Mouse (Mus musculus) liver, embryonic 16.5 days (tissue): ENCODE measurements at regions not wholly inside any gene's neighbourhood (a gene's known extent, or its start where the extent isn't known, plus 50 kb on each side); places are given as distances from the start of the nearest gene placed in this dataset.
"Not testable (repeated sequence)": the region's sequence is repeated elsewhere in the genome, so short reads cannot be mapped to it uniquely, and the experiment has no call there.

Source experiments
- ATAC-seq: fragments of 200-750 bp; cut with Nextera tagmentation; 2 replicates; pipeline ENCODE4 v1.8.0; 2017; ENCODE audit warnings: low read depth, mild to moderate bottlenecking, moderate number of reproducible peaks, moderate library complexity
- H3K27ac ChIP-seq: fragments of 300-500 bp; sonication (generic); 2 replicates; pipeline ENCODE4 v1.5.1; 2014; ENCODE audit warnings: mild to moderate bottlenecking, low read length
- H3K27me3 ChIP-seq: fragments of 300-500 bp; sonication (generic); 2 replicates; pipeline ENCODE4 v1.6.1; 2014; ENCODE audit warnings: low read depth, low read length, mixed read lengths; ENCODE audit not compliant: control insufficient read depth, insufficient read depth
- H3K36me3 ChIP-seq: fragments of 300-500 bp; sonication (generic); 2 replicates; pipeline ENCODE4 v1.6.1; 2014; ENCODE audit warnings: mild to moderate bottlenecking; ENCODE audit not compliant: control insufficient read depth, insufficient read depth
- H3K4me1 ChIP-seq: fragments of 300-500 bp; sonication (generic); 2 replicates; pipeline ENCODE4 v1.6.1; 2014; ENCODE audit warnings: low read depth, low read length, mixed read lengths; ENCODE audit not compliant: control insufficient read depth
- H3K4me2 ChIP-seq: fragments of 300-500 bp; sonication (generic); 2 replicates; pipeline ENCODE4 v1.6.1; 2014; ENCODE audit warnings: low read depth, low read length, mixed read lengths
- H3K4me3 ChIP-seq: fragments of 300-500 bp; sonication (generic); 2 replicates; pipeline ENCODE4 v1.5.1; 2014; ENCODE audit warnings: low read depth, mild to moderate bottlenecking, low read length
- H3K9ac ChIP-seq: fragments of 300-500 bp; sonication (generic); 2 replicates; pipeline ENCODE4 v1.6.1; 2014; ENCODE audit warnings: low read depth, low read length
- H3K9me3 ChIP-seq: fragments of 300-500 bp; sonication (generic); replicated peaks from 2 replicates; pipeline ENCODE4 v1.6.1; 2016; ENCODE audit warnings: low read length; ENCODE audit not compliant: control insufficient read depth
- WGBS: fragments of 180-500 bp; shearing (Covaris S2); extraction: QIAGEN DNeasy Blood & Tissue Kit; methylation state at CpG from one replicate; pipeline ENCODE4 v1.1.7; 2014; ENCODE audit not compliant: insufficient replicate concordance; 5-methylcytosine and 5-hydroxymethylcytosine counted together

GRCm38 (mm10) chr15:5877749-5878148 lies 421.8 kb upstream of the Dab2 start:
- Histone ChIP-seq H3K4me3 (no peak overlapping the region), H3K9ac (no peak overlapping the region), H3K36me3 (no peaks in the 10 kb centered on the region), H3K27me3 (no peaks in the 10 kb centered on the region), H3K4me2 (no peak overlapping the region), H3K9me3 (no peaks in the 10 kb centered on the region), H3K4me1 (no peaks in the 10 kb centered on the region), H3K27ac (no peak overlapping the region)
- ATAC-seq = no peak
- 56% methylated on average over 5 of the region's 5 CpGs for WGBS

- 61% methylated on average over 3 of the region's 3 CpGs for WGBS
- Histone ChIP-seq H3K4me1 (no peaks in the 10 kb centered on the region), H3K4me3 (no peak overlapping the region), H3K9ac (no peak overlapping the region), H3K27ac (no peak overlapping the region), H3K9me3 (no peaks in the 10 kb centered on the region), H3K27me3 (no peaks in the 10 kb centered on the region), H3K4me2 (no peak overlapping the region), H3K36me3 (no peaks in the 10 kb centered on the region)
- no peak for ATAC-seq
These were observed 408.4 kb upstream of the Dab2 start for GRCm38 (mm10) chr15:5891188-5891587.

- H3K27ac ChIP-seq = no peak overlapping the region
- H3K9me3 ChIP-seq = no peaks in the 10 kb centered on the region
- H3K4me1 ChIP-seq = no peaks in the 10 kb centered on the region
- H3K36me3 ChIP-seq = no peaks in the 10 kb centered on the region
- WGBS = 46% methylated on average over 3 of the region's 3 CpGs
- no peak overlapping the region for H3K4me3 ChIP-seq
- no peak overlapping the region for H3K9ac ChIP-seq
- no peak overlapping the region for H3K4me2 ChIP-seq
- no peaks in the 10 kb centered on the region for H3K27me3 ChIP-seq
- no peak for ATAC-seq
These were observed 407.6 kb upstream of the Dab2 start for GRCm38 (mm10) chr15:5892034-5892433.

- not testable (repeated sequence) for H3K9ac ChIP-seq, H3K4me1 ChIP-seq, H3K4me3 ChIP-seq, H3K27ac ChIP-seq, H3K4me2 ChIP-seq, H3K9me3 ChIP-seq, H3K36me3 ChIP-seq, ATAC-seq, H3K27me3 ChIP-seq
- 73% methylated on average over 5 of the region's 5 CpGs for WGBS
These were observed 403.7 kb upstream of the Dab2 start for GRCm38 (mm10) chr15:5895688-5896470.

GRCm38 (mm10) chr15:5915261-5915660 lies 384.3 kb upstream of the Dab2 start:
- ATAC-seq = no peak
- Histone ChIP-seq H3K4me1 (no peaks in the 10 kb centered on the region), H3K4me3 (no peak overlapping the region), H3K27me3 (no peaks in the 10 kb centered on the region), H3K36me3 (no peaks in the 10 kb centered on the region), H3K9ac (no peak overlapping the region), H3K4me2 (no peak overlapping the region), H3K27ac (no peak overlapping the region), H3K9me3 (no peaks in the 10 kb centered on the region)
- WGBS = 6% methylated on average over 2 of the region's 2 CpGs

GRCm38 (mm10) chr15:5920058-5920457 lies 379.5 kb upstream of the Dab2 start:
- WGBS = 41% methylated on average over 4 of the region's 4 CpGs
- H3K27me3 ChIP-seq = no peaks in the 10 kb centered on the region
- no peaks in the 10 kb centered on the region for H3K4me1 ChIP-seq
- H3K4me2 ChIP-seq = no peak overlapping the region
- H3K4me3 ChIP-seq = no peak overlapping the region
- H3K36me3 ChIP-seq = no peaks in the 10 kb centered on the region
- no peaks in the 10 kb centered on the region for H3K9me3 ChIP-seq
- H3K27ac ChIP-seq = no peak overlapping the region
- no peak for ATAC-seq
- no peak overlapping the region for H3K9ac ChIP-seq

GRCm38 (mm10) chr15:5927768-5928167 lies 371.8 kb upstream of the Dab2 start:
- H3K36me3 ChIP-seq = no peaks in the 10 kb centered on the region
- no peaks in the 10 kb centered on the region for H3K9me3 ChIP-seq
- WGBS = 47% methylated on average over 3 of the region's 3 CpGs
- no peaks in the 10 kb centered on the region for H3K4me1 ChIP-seq
- H3K27me3 ChIP-seq = no peaks in the 10 kb centered on the region
- no peak overlapping the region for H3K4me2 ChIP-seq
- ATAC-seq = no peak
- H3K27ac ChIP-seq = no peak overlapping the region
- no peak overlapping the region for H3K4me3 ChIP-seq
- no peak overlapping the region for H3K9ac ChIP-seq

GRCm38 (mm10) chr15:5933586-5933985 lies 366.0 kb upstream of the Dab2 start:
- no peak overlapping the region for H3K9ac ChIP-seq
- H3K36me3 ChIP-seq = no peaks in the 10 kb centered on the region
- 65% methylated on average over 3 of the region's 3 CpGs for WGBS
- H3K27me3 ChIP-seq = no peaks in the 10 kb centered on the region
- no peak overlapping the region for H3K4me3 ChIP-seq
- ATAC-seq = no peak
- H3K4me2 ChIP-seq = no peak overlapping the region
- no peaks in the 10 kb centered on the region for H3K9me3 ChIP-seq
- H3K27ac ChIP-seq = no peak overlapping the region
- no peaks in the 10 kb centered on the region for H3K4me1 ChIP-seq

- ATAC-seq = no peak
- H3K9me3 ChIP-seq = no peaks in the 10 kb centered on the region
These were observed 358.6 kb upstream of the Dab2 start for GRCm38 (mm10) chr15:5940945-5941344.

More at GRCm38 (mm10) chr15:5940945-5941344, 358.6 kb upstream of the Dab2 start:
- Histone ChIP-seq H3K4me2 (no peak overlapping the region), H3K4me1 (no peaks in the 10 kb centered on the region), H3K36me3 (no peaks in the 10 kb centered on the region), H3K27me3 (no peaks in the 10 kb centered on the region), H3K9ac (no peak overlapping the region), H3K4me3 (no peak overlapping the region), H3K27ac (no peak overlapping the region)
- 51% methylated on average over 2 of the region's 2 CpGs for WGBS
